Mouse (Mus musculus) embryonic facial prominence, embryonic 12.5 days (tissue): Measurements from ENCODE around the gene Cdk4. TPM values are rescaled to one million over a fixed set of nuclear protein-coding genes. Genes with fewer than 3 reads are reported as not detected.

Experiments used
- ATAC-seq: fragments of 200-750 bp; cut with Nextera tagmentation; 2 replicates; pipeline ENCODE4 v1.8.0; 2017; ENCODE audit not compliant: insufficient number of reproducible peaks, insufficient read depth, low FRiP score, low TSS enrichment
- H3K27ac ChIP-seq: fragments of 300-500 bp; sonication (generic); 2 replicates; pipeline ENCODE4 v1.5.1; 2016; ENCODE audit warnings: mild to moderate bottlenecking
- H3K27me3 ChIP-seq: fragments of 300-500 bp; sonication (generic); 2 replicates; pipeline ENCODE4 v1.6.1; 2016; ENCODE audit warnings: mild to moderate bottlenecking, moderate library complexity
- H3K36me3 ChIP-seq: fragments of 300-500 bp; sonication (generic); 2 replicates; pipeline ENCODE4 v1.6.1; 2016; ENCODE audit warnings: mild to moderate bottlenecking
- H3K4me1 ChIP-seq: fragments of 300-500 bp; sonication (generic); 2 replicates; pipeline ENCODE4 v1.6.1; 2016
- H3K4me2 ChIP-seq: fragments of 300-500 bp; sonication (generic); replicated peaks from 2 replicates; pipeline ENCODE4 v1.6.1; 2016; ENCODE audit warnings: mild to moderate bottlenecking, moderate library complexity
- H3K4me3 ChIP-seq: fragments of 300-500 bp; sonication (generic); 2 replicates; pipeline ENCODE4 v1.5.1; 2016; ENCODE audit warnings: mild to moderate bottlenecking
- H3K9ac ChIP-seq: fragments of 300-500 bp; sonication (generic); 2 replicates; pipeline ENCODE4 v1.6.1; 2016; ENCODE audit warnings: mild to moderate bottlenecking, moderate library complexity
- H3K9me3 ChIP-seq: fragments of 300-500 bp; sonication (generic); 2 replicates; pipeline ENCODE4 v1.6.1; 2016; ENCODE audit warnings: mild to moderate bottlenecking, moderate library complexity
- WGBS: fragments of 180-500 bp; shearing (Covaris S2); methylation state at CpG from one replicate; pipeline ENCODE4 v1.1.7; 2016; 5-methylcytosine and 5-hydroxymethylcytosine counted together
- polyA plus RNA-seq: library from polyadenylated mRNA; unstranded; fragments of >200 nt; fragmentation: Nextera tagmentation; extraction: Ambion mirVana; gene quantifications from 2 replicates; pipeline ENCODE4 v1.2.1, GENCODE M21; 2016

The Cdk4 gene
- polyA plus RNA-seq, 1 experiment from 2014 or later: 2,234 TPM

DNA sequence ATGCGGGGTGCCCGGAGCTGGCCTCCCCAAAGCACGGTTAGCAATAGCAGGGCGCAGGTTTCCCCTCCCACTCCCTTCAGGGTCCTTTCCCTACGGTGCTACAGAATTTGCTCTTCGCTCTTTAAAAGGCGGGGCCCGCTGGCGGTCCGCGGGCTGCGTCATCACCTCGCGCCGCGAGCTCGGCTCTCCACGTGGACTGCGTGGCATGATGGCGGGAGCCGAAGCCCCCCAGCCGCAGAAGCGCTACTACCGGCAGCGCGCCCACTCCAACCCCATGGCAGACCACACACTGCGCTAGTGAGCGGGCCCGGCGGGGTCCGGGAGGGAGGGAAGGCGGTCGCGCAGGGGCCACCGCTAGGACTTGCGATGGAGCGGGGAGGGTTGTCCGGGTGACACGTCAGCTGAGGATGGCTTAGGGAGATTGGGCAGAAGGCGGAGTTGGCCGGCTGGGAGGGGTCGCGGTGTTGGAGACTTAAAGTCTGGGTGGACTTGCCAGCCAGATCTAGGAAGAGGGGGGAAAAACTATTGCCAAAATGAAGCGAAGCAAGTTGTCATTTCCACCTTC lies 21.5 kb upstream of the Cdk4 start:
- under 1% methylated on average over 44 of the region's 44 CpGs for WGBS
- Histone ChIP-seq H3K4me1 (peaks cover 9% of the 10 kb centered on the region; the same call in 1 of the 2 replicates), H3K4me3 (peak overlapping the region; percentile 83)

DNA sequence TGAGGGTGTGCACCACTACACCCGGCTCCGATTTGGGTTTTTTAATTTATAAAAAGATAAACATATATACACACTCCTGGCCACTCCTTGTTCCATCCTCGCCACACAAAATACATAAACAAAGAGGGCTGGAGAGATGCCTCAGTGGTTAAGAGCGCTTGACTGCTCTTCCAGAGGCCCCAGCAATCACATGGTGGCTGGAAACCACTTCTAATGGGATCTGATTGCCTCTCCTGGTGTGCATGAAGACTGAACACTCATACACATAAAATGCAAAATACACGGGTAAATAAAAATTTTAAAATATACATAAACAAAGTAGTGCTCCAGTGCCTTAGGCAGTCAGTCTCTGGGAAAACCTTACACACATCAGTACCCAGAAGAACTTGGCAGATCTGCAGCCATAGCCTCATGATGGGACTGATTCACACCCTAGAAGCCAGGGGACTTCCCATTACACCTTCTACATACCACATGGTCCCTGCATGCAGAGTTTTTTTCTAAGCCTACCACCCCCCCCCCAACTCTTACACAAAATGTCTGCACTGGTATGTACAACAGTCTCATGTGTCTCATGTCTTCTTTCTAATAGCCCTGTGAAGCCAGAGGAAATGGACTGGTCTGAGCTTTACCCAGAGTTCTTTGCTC lies 20.7 kb upstream of the Cdk4 start:
- Histone ChIP-seq H3K4me1 (peaks cover 9% of the 10 kb centered on the region; the same call in 1 of the 2 replicates), H3K27ac (no peak overlapping the region), H3K9ac (peak overlapping the region; percentile 68), H3K4me2 (peak overlapping the region; percentile 97), H3K4me3 (peak overlapping the region; percentile 83), H3K9me3 (no peaks in the 10 kb centered on the region), H3K36me3 (peaks cover 10% of the 10 kb centered on the region), H3K27me3 (peaks cover 16% of the 10 kb centered on the region)
- 16% methylated on average over 5 of the region's 5 CpGs for WGBS
- ATAC-seq: no peak

More for the DNA sequence above, 21.5 kb upstream of the Cdk4 start:
- ATAC-seq: peak; percentile 79
- Histone ChIP-seq H3K9ac (peak overlapping the region; percentile 68), H3K9me3 (no peaks in the 10 kb centered on the region), H3K27ac (peak overlapping the region; percentile 80; the same call in 1 of the 2 replicates), H3K27me3 (peaks cover 10% of the 10 kb centered on the region; the same call in 1 of the 2 replicates), H3K4me2 (peak overlapping the region; percentile 97), H3K36me3 (peaks cover 10% of the 10 kb centered on the region)

DNA sequence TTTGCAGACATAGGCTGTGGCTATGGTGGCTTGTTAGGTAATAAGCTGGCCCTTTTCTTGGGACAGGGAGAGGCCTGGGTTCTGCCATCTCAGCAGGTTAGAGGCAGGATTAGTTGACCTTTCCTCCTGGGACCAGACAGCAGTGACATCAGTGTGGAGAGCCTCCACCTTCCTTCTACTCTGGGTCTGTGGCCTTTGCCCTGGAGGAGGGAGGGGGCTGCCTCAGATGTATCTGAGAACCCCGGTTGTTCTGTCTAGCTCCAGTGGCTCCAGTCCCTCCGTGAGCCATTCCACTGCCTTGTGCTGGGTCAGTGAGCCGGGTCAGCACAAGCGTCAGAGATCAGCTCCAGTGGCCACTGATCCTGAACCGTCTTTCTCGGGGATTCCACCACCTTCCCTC lies 20.1 kb upstream of the Cdk4 start:
- Histone ChIP-seq H3K4me2 (no peak overlapping the region), H3K4me3 (no peak overlapping the region), H3K9ac (no peak overlapping the region)

DNA sequence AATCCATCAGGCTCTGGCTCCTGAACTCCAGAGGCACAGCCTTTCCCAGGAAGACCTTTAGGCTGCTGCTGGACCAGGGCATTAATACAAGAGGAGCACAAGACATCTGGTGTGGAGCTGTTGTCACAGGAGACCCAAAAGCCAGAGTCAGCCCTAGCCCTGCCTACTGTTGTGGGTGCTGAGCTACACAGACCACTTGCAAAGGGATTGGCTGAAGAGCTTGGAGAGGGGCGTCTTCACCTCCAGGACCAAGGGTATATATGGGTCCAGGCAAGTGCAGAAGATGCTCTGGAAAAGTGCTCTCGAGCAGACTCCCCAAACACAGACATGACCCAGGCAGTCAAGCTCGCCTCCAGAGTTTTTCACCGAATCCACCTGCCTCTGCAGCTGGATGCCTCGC lies 15.4 kb upstream of the Cdk4 start, which contains the start of gene Cyp27b1:
Cyp27b1 (plus strand) TSS at position 297 of the 400 bp plus-strand sequence.
- 0 out of 2 replicates have a peak within 1 kb of the TSS, but pooled peaks have one; percentile 6 for H3K4me3 ChIP-seq
- no peak within 1 kb of the TSS for H3K27ac ChIP-seq
- H3K36me3 ChIP-seq: peaks cover 10% of the 10 kb centered on the region
- WGBS: 26% methylated on average over 5 of the region's 5 CpGs
- peak within 1 kb of the TSS; percentile 1 for H3K4me2 ChIP-seq
- ATAC-seq: no peak
- peaks cover 53% of the 10 kb centered on the region for H3K27me3 ChIP-seq
- H3K4me1 ChIP-seq: peaks cover 6% of the 10 kb centered on the region; the same call in 1 of the 2 replicates
- no peaks in the 10 kb centered on the region for H3K9me3 ChIP-seq
- no peak within 1 kb of the TSS for H3K9ac ChIP-seq

More for the DNA sequence above, 20.1 kb upstream of the Cdk4 start:
- Histone ChIP-seq H3K9me3 (no peaks in the 10 kb centered on the region), H3K27ac (no peak overlapping the region), H3K36me3 (peaks cover 10% of the 10 kb centered on the region), H3K4me1 (peaks cover 9% of the 10 kb centered on the region; the same call in 1 of the 2 replicates), H3K27me3 (peaks cover 22% of the 10 kb centered on the region)
- ATAC-seq: no peak
- 81% methylated on average over 6 of the region's 6 CpGs for WGBS

DNA sequence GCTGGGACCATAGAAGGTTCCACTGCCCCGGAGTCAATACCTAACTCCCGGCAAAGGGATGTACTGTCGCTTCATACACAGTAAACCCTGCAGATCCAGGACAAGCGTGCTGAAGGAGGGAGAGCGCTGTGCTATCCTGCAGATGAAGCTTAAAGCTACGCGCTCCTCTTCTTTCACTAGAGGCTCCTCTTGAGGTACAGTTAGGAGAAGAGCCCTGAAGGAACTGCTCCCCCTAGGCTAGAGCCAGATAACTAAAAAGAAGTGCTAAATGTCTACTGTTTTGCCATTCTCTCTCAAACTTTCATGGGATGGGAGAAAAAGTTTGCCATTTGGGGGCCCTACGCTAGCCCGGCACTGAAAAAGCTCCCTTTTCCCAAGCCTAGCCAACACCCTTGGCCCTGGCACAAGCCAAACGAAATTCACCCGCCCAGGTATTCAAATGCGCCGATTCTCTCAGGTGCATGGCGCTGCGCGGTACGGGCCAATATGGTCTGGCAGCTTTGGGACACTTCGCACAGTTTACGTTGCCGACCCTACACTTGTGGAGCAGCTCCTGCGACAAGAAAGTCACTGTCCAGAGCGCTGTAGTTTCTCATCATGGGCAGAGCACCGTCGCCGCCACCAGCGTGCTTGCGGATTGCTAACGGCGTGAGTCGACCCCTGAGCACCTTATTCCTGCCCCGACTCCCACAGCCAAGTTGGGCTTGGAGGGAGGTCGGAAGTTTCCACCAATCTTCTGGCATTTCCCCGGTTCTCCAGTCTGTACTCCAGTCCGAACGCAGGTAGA lies 14.5 kb upstream of the Cdk4 start:
- Histone ChIP-seq H3K4me3 (0 out of 2 replicates have a peak overlapping the region, but pooled peaks have one; percentile 6), H3K9ac (no peak overlapping the region), H3K27ac (no peak overlapping the region), H3K9me3 (no peaks in the 10 kb centered on the region), H3K36me3 (peaks cover 5% of the 10 kb centered on the region; the same call in 1 of the 2 replicates), H3K4me2 (peak overlapping the region; percentile 1), H3K4me1 (peaks cover 3% of the 10 kb centered on the region; the same call in 1 of the 2 replicates), H3K27me3 (peaks cover 53% of the 10 kb centered on the region)
- 4% methylated on average over 35 of the region's 35 CpGs for WGBS
- ATAC-seq: no peak

DNA sequence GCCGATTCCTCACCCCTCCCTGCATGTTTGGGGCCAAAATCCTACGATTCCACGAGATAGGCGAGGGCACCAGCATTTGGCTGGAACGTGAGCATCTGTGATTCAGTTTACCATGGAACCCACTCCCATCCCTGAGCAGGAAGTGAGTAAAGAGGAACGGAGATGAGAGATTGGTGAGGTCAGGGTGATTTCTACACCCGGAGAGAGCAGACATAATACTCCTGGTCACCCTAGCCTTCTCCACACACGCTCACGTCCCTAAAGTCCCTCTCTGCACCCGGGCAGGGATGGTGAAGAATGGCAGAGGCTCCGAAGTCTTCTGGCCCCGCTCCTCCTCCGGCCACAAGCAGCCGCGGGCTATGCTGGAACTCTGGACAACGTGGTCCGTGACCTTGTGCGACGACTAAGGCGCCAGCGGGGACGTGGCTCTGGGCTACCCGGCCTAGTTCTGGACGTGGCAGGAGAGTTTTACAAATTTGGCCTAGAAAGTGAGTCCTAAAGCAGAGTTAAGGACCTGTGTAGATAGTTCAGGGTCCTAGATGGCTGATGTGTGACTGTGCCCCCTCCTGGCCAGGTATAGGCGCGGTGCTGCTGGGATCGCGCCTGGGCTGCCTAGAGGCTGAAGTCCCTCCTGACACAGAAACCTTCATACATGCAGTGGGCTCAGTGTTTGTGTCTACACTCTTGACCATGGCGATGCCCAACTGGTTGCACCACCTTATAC lies 13.8 kb upstream of the Cdk4 start:
- no peak overlapping the region for H3K9ac ChIP-seq
- peak overlapping the region; percentile 6; the same call in 1 of the 2 replicates for H3K4me3 ChIP-seq
- 2% methylated on average over 29 of the region's 29 CpGs for WGBS
- H3K9me3 ChIP-seq: no peaks in the 10 kb centered on the region
- ATAC-seq: no peak
- H3K4me2 ChIP-seq: peak overlapping the region; percentile 1; the same call in 1 of the 2 replicates
- H3K27me3 ChIP-seq: peaks cover 53% of the 10 kb centered on the region
- H3K27ac ChIP-seq: no peak overlapping the region
- peaks cover 5% of the 10 kb centered on the region; the same call in 1 of the 2 replicates for H3K36me3 ChIP-seq
- H3K4me1 ChIP-seq: peaks cover 3% of the 10 kb centered on the region; the same call in 1 of the 2 replicates

DNA sequence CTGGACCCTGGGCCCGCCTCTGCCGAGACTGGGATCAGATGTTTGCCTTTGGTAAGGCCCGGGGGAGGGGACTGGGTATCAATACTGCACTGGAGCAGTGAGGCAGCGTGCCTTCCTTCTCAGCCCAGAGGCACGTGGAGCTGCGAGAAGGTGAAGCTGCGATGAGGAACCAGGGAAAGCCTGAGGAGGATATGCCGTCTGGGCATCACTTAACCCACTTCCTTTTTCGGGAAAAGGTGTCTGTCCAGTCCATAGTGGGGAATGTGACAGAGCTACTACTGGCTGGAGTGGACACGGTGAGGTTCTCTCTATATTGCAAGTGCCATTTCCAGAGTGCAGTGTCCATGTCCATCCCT lies 13.2 kb upstream of the Cdk4 start:
- H3K27me3 ChIP-seq: peaks cover 53% of the 10 kb centered on the region
- no peak overlapping the region for H3K4me3 ChIP-seq
- H3K27ac ChIP-seq: no peak overlapping the region
- whole genome bisulfite sequencing: 18% methylated on average over 10 of the region's 10 CpGs
- H3K36me3 ChIP-seq: peaks cover under 1% of the 10 kb centered on the region; the same call in 1 of the 2 replicates
- H3K4me1 ChIP-seq: peaks cover 3% of the 10 kb centered on the region; the same call in 1 of the 2 replicates
- no peak for ATAC-seq
- no peak overlapping the region for H3K9ac ChIP-seq
- no peak overlapping the region for H3K4me2 ChIP-seq
- no peaks in the 10 kb centered on the region for H3K9me3 ChIP-seq

DNA sequence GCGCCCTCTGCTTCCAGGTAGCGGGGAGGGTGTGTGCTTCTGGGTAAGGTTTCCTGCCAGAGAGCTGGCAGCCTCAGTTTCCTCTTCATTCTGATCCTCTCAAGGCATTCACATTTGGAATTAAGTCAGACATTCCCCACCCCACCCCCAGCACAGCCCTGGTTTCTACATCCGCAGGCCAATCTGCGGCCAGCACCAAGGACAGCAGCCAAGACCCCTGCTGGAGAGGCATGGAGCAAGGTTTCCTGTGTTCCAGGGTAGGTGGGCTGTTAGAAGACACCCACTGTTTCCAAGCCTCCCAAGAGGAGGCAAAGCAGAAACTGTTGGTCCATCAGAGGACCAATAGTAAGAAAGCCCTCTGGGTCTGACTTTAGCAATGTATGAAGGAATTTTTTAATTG lies 8.7 kb upstream of the Cdk4 start:
- no peak overlapping the region for H3K4me3 ChIP-seq
- no peaks in the 10 kb centered on the region for H3K9me3 ChIP-seq
- no peak for ATAC-seq
- H3K27me3 ChIP-seq: peaks cover 42% of the 10 kb centered on the region
- WGBS: 59% methylated on average over 4 of the region's 4 CpGs
- H3K27ac ChIP-seq: no peak overlapping the region
- H3K4me1 ChIP-seq: peaks cover 12% of the 10 kb centered on the region
- H3K4me2 ChIP-seq: no peak overlapping the region
- peaks cover 16% of the 10 kb centered on the region for H3K36me3 ChIP-seq
- no peak overlapping the region for H3K9ac ChIP-seq

DNA sequence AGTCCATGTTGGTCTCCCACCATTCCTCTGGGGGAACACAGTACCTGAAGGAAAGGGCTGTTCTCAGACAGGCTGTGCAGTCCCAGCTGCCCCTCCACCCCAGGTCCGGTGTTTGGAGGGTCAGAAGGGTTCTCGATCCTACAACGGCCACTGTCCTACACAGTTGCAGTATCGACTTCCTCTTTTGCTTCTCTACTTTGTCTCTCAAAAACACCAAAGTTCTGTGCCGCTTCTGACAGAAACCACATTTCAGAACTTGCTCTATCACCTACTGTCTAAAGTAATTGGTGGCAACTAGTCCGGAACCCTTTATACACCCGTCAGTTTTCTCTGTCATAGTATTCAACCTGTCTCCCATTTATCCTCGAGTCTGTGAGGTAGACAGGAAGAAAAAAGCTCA lies 7.9 kb upstream of the Cdk4 start:
- H3K4me1 ChIP-seq: peaks cover 12% of the 10 kb centered on the region
- H3K4me2 ChIP-seq: no peak overlapping the region
- peaks cover 16% of the 10 kb centered on the region for H3K36me3 ChIP-seq
- peaks cover 41% of the 10 kb centered on the region for H3K27me3 ChIP-seq
- no peak overlapping the region for H3K4me3 ChIP-seq
- WGBS: 83% methylated on average over 8 of the region's 8 CpGs
- H3K9me3 ChIP-seq: no peaks in the 10 kb centered on the region
- no peak overlapping the region for H3K9ac ChIP-seq
- no peak for ATAC-seq
- H3K27ac ChIP-seq: no peak overlapping the region

DNA sequence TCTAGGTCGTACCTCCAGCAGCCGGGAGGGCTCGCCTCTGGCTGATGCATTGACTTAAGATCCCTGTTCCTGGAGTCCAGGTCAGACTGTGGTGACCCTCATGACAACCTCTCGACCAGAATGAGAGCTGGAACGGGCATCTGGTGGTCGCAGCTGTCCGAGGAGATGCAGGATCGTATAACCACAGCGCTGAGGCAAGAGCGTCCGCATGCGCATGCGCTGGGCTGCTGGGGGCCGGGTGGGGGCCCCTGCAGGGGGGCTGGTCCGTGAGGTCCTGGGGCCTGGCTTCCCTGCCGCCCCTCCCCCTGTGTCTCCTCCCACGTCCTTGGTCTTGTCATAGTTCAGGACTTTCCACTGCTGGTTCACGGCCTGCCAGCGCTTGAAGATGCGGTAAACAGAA lies 6.8 kb upstream of the Cdk4 start:
- Histone ChIP-seq H3K4me2 (no peak overlapping the region), H3K9me3 (no peaks in the 10 kb centered on the region), H3K4me3 (no peak overlapping the region), H3K4me1 (peaks cover 12% of the 10 kb centered on the region), H3K36me3 (peaks cover 16% of the 10 kb centered on the region), H3K27ac (no peak overlapping the region), H3K9ac (no peak overlapping the region), H3K27me3 (peaks cover 35% of the 10 kb centered on the region)
- WGBS: 84% methylated on average over 20 of the region's 20 CpGs
- ATAC-seq: no peak

DNA sequence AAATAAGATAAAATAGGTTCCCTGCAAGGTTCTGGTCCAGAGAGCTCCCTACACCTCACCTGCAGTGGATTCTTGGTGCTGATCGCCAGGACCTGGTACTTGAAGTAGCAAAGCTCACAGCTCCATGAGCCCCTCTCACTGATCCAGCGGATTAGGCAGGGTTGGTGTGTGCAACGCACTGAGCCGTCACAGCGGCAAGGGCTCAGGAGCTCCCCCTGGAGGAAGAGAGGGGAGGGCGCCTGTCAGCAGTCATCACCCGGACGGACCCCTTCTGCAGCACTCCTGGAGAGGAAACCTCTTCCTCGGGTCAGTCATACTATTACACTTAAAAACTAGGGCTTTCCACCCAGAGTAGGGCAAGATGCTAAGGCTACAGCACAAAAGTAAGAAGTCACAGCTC lies 5.2 kb upstream of the Cdk4 start:
- Histone ChIP-seq H3K9ac (no peak overlapping the region), H3K4me2 (peak overlapping the region; percentile 97), H3K36me3 (peaks cover 16% of the 10 kb centered on the region), H3K9me3 (no peaks in the 10 kb centered on the region), H3K4me3 (peak overlapping the region; percentile 88; the same call in 1 of the 2 replicates), H3K4me1 (peaks cover 12% of the 10 kb centered on the region), H3K27ac (no peak overlapping the region), H3K27me3 (peaks cover 28% of the 10 kb centered on the region)
- under 1% methylated on average over 9 of the region's 9 CpGs for WGBS
- no peak for ATAC-seq
